Mouse (Mus musculus): ENCODE results near the gene Prkce. TPM values are rescaled to one million over a fixed set of nuclear protein-coding genes. Genes with fewer than 3 reads are reported as not detected.

Gene Prkce
- polyA plus RNA-seq, 1 experiment: 21.8 TPM

GRCm38 (mm10) chr17:86444578-86445419, 277.2 kb downstream of the Prkce start:
- DNase-seq (ENCODE audit: low read depth): peak; percentile 94
- TF ChIP-seq CTCF (IDR thresholded peaks at IDR 0.05; ENCODE audit: borderline replicate concordance, extremely low read depth, insufficient read depth, insufficient read length) (peak; percentile 92), POLR2A (IDR thresholded peaks at IDR 0.05; ENCODE audit: borderline replicate concordance, extremely low read depth, insufficient read depth, insufficient read length, poor library complexity, severe bottlenecking) (no peak)

DNA sequence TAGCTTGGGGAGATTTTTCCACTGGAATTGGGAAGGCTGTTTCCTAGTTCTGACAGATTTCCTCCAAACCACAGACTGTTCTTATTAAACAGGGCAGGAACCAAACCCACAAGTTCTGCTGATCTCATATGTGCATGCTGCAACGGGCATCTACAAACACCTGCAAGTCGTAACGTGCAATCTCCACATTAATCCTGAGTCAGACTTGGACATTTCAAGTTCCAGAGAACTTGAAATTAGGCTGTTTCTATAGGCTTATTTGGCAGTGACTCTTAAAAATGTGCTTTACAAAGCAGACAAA, 277.8 kb downstream of the Prkce start:
- TF ChIP-seq POLR2A (IDR thresholded peaks at IDR 0.05; ENCODE audit: borderline replicate concordance, extremely low read depth, insufficient read depth, insufficient read length, poor library complexity, severe bottlenecking) (no peak), CTCF (IDR thresholded peaks at IDR 0.05; ENCODE audit: borderline replicate concordance, extremely low read depth, insufficient read depth, insufficient read length) (no peak)
- no peak for DNase-seq (ENCODE audit: low read depth)

DNA sequence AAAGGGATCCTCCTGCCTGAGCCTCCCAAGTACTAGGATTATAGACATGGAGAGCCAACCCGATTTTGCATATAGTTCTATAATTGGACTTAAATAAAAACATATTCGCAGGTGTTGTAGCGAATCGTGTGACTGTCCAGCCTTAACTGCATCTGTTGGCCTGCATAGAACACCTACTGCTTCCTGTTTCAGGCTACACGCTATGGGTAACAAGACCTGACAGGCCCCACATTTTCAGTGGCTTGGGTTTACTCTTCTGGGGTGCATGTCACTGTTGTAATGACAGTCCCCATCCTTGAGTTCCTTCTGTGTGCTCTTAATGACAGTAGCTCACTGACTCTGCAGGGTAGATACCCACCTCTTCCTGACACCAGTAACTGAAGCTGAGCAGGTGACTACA, 278.3 kb downstream of the Prkce start:
- no peak for DNase-seq (ENCODE audit: low read depth)
- no peak for TF ChIP-seq CTCF (IDR thresholded peaks at IDR 0.05; ENCODE audit: borderline replicate concordance, extremely low read depth, insufficient read depth, insufficient read length)
- no peak for TF ChIP-seq POLR2A (IDR thresholded peaks at IDR 0.05; ENCODE audit: borderline replicate concordance, extremely low read depth, insufficient read depth, insufficient read length, poor library complexity, severe bottlenecking)

GRCm38 (mm10) chr17:86447101-86447598, 279.6 kb downstream of the Prkce start:
- no peak for DNase-seq (ENCODE audit: low read depth)
- TF ChIP-seq POLR2A (IDR thresholded peaks at IDR 0.05; ENCODE audit: borderline replicate concordance, extremely low read depth, insufficient read depth, insufficient read length, poor library complexity, severe bottlenecking) (no peak), CTCF (IDR thresholded peaks at IDR 0.05; ENCODE audit: borderline replicate concordance, extremely low read depth, insufficient read depth, insufficient read length) (no peak)

DNA sequence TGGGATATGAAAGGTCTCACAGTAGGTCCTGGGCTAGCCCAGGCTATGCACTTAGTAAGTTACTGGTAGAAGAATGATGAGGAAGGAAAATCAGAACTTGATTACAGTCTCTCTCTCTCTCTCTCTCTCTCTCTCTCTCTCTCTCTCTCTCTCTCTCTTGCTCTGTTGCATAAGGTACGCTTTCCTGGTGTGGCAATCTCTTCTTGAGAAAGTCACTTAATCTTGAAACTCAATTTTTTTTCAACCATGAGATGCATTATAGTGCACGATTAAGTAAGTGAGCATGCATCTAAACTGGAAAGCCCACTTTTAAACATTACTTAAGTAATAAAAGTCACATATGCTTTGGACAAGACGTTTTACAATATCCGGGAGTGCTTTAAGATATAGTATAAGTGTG, 285.3 kb downstream of the Prkce start:
- TF ChIP-seq POLR2A (IDR thresholded peaks at IDR 0.05; ENCODE audit: borderline replicate concordance, extremely low read depth, insufficient read depth, insufficient read length, poor library complexity, severe bottlenecking): no peak
- TF ChIP-seq CTCF (IDR thresholded peaks at IDR 0.05; ENCODE audit: borderline replicate concordance, extremely low read depth, insufficient read depth, insufficient read length): no peak
- no peak for DNase-seq (ENCODE audit: low read depth)

DNA sequence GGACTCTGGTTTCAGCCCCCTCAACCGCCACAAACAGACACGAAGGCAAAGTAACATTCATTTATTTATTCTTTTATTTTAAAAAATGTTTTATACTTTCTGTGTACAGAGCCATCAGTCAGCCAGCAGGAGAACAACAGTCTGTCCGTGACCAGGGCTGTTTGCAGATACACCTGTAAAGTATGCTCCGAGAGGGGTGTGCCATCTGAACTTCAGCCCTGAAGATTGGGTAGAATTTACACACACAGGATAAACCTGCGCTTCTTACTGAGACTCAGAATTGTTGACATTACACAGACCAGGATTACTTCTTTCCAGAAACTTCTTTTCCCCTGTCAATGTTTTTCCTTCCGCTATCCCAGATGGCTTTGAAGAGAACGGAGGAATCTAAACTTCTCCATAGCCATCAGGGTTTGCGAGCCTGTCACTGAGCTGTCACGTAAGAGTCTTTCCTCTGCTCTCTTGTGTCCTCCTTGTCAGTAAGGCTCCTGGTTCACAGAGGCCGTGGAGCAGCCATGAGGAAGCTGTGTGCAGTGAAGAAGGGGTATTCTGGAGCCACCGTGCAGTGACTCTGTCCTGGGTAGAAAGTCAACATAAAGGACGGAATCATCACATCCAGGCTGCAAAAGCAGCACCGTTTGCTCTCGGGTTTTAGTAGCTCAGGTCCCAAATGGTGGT, 286.2 kb downstream of the Prkce start:
- no peak for TF ChIP-seq CTCF (IDR thresholded peaks at IDR 0.05; ENCODE audit: borderline replicate concordance, extremely low read depth, insufficient read depth, insufficient read length)
- no peak for TF ChIP-seq POLR2A (IDR thresholded peaks at IDR 0.05; ENCODE audit: borderline replicate concordance, extremely low read depth, insufficient read depth, insufficient read length, poor library complexity, severe bottlenecking)

DNA sequence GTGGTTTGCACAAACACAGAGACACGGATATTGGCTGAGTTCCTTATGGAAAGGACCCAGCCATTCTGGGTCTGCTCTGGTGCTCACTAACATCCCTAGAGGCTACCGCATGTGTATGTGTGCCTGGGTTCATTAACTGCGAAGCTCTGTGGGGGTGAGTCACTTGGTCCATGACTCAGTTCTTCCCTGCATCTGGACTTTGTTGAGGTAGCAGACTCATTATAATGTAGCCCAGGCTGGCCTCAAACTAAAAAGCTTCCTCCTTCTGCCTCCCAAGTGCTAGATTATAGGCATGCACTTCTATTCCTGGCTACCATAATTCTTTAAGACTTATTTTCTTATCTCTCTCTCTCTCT, 286.7 kb downstream of the Prkce start:
- DNase-seq (ENCODE audit: low read depth): no peak
- TF ChIP-seq CTCF (IDR thresholded peaks at IDR 0.05; ENCODE audit: borderline replicate concordance, extremely low read depth, insufficient read depth, insufficient read length) (no peak), POLR2A (IDR thresholded peaks at IDR 0.05; ENCODE audit: borderline replicate concordance, extremely low read depth, insufficient read depth, insufficient read length, poor library complexity, severe bottlenecking) (no peak)

More for the DNA sequence above, 286.2 kb downstream of the Prkce start:
- DNase-seq (ENCODE audit: low read depth): no peak

DNA sequence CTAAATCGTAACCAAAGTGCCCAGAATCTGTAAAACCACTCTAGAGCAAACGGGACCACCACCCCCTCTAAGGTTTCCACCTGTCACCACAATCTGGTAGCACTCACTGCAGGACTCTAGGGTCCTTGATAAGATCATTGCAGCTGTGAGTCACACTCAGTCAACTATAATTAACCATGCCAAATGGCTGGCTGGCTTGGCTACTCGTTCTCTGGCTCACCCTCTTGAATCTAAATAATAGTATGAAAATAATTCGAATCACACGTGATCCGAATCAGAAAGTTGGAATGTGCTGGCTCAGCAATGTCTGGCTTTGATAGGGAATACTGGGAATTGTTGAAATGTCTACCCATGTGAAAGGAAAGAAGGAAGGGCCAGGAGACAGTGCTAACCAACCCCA, 288.9 kb downstream of the Prkce start:
- peak; percentile 26 for DNase-seq (ENCODE audit: low read depth)
- TF ChIP-seq CTCF (IDR thresholded peaks at IDR 0.05; ENCODE audit: borderline replicate concordance, extremely low read depth, insufficient read depth, insufficient read length): no peak
- no peak for TF ChIP-seq POLR2A (IDR thresholded peaks at IDR 0.05; ENCODE audit: borderline replicate concordance, extremely low read depth, insufficient read depth, insufficient read length, poor library complexity, severe bottlenecking)

- DNase-seq (ENCODE audit: low read depth): no peak
- TF ChIP-seq POLR2A (IDR thresholded peaks at IDR 0.05; ENCODE audit: borderline replicate concordance, extremely low read depth, insufficient read depth, insufficient read length, poor library complexity, severe bottlenecking) (no peak), CTCF (IDR thresholded peaks at IDR 0.05; ENCODE audit: borderline replicate concordance, extremely low read depth, insufficient read depth, insufficient read length) (no peak)
Measured at GRCm38 (mm10) chr17:86458302-86458980, 290.9 kb downstream of the Prkce start.

DNA sequence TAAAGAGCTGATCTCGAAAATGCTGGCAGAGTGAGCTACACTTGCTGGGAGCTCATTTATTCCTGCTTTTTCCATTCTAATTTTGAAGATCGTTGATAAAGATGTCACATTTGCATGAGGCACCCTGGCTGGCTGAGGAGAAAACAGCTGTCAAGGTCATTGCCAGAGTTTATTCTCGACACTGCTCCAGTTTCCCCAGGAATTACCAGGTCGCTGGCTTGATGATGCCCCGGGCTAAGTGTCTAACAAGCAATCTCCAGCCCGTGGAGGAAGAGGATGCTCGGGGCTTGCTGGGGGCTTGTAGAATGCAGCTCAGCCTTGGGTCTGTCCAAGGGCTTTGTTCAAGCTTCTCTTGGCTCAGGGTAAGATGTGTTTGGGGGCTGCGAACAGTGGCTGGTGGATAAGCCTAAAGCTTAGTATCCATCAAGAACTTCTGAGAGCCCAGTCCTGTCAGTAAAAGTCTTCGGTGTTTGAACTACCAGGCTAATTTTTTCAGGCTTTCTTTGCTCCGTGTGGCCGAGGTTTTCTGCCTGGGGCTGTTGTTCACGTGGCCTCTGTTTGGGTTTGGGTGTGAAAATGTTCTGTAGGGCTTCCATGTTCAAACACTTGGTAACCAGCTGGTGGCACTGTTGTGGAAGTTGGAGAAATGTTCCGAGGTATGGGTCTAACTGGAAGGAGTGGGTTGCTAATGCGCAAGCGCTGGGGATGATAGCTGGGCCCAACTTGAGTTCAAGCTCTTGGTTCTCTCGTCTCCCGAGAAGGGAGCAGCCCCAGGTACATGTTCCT, 293.3 kb downstream of the Prkce start:
- DNase-seq (ENCODE audit: low read depth): peak; percentile 72
- peak; percentile 24; the same call in 1 of the 2 replicates for TF ChIP-seq CTCF (IDR thresholded peaks at IDR 0.05; ENCODE audit: borderline replicate concordance, extremely low read depth, insufficient read depth, insufficient read length)
- TF ChIP-seq POLR2A (IDR thresholded peaks at IDR 0.05; ENCODE audit: borderline replicate concordance, extremely low read depth, insufficient read depth, insufficient read length, poor library complexity, severe bottlenecking): no peak

All from brain, embryonic 14.5 days (tissue).